Mouse (Mus musculus) C2C12 (cell line): ENCODE results near the gene Abca12. TPM values are rescaled to one million over a fixed set of nuclear protein-coding genes. Genes with fewer than 3 reads are reported as not detected.
A peak's percentile ranks its signal among the peaks of the same experiment; 100 is the strongest.

Source experiments
- H3K27me3 ChIP-seq: one replicate; pipeline ENCODE4 v1.6.1; 2011; ENCODE audit not compliant: control insufficient read depth, insufficient read depth, insufficient read length
- H3K36me3 ChIP-seq: one replicate; pipeline ENCODE4 v1.6.1; 2011; ENCODE audit not compliant: control insufficient read depth, insufficient read depth
- H3K4me3 ChIP-seq: one replicate; pipeline ENCODE4 v1.5.1; 2011; ENCODE audit warnings: mild to moderate bottlenecking, control low read depth; ENCODE audit not compliant: poor library complexity, insufficient read depth, severe bottlenecking
- H3K79me2 ChIP-seq: one replicate; pipeline ENCODE4 v1.6.1; 2011; ENCODE audit not compliant: control insufficient read depth, insufficient read depth
- H3K79me3 ChIP-seq: one replicate; pipeline ENCODE4 v1.6.1; 2011; ENCODE audit warnings: low read depth, control low read depth
- H3ac ChIP-seq: one replicate; pipeline ENCODE3; 2011; ENCODE audit warnings: low read depth; ENCODE audit not compliant: control insufficient read depth, insufficient read length
- CEBPB ChIP-seq: IDR thresholded peaks from one replicate; pipeline ENCODE4 v1.6.1; 2011; ENCODE audit warnings: low read depth, mild to moderate bottlenecking, control low read depth, moderate library complexity
- CTCF ChIP-seq: IDR thresholded peaks from one replicate; pipeline ENCODE4 v1.5.1; 2011; ENCODE audit not compliant: control insufficient read depth, insufficient read depth, insufficient read length
- FOSL1 ChIP-seq: IDR thresholded peaks from one replicate; pipeline ENCODE4 v1.8.0; 2011; ENCODE audit warnings: mild to moderate bottlenecking, low read length; ENCODE audit not compliant: poor library complexity, insufficient read depth, severe bottlenecking
- MAX ChIP-seq: IDR thresholded peaks from one replicate; pipeline ENCODE4 v1.6.1; 2011; ENCODE audit warnings: mild to moderate bottlenecking, control low read depth
- MYOD1 ChIP-seq: IDR thresholded peaks from one replicate; pipeline ENCODE4 v1.6.1; 2011; ENCODE audit warnings: low read depth; ENCODE audit not compliant: control insufficient read depth, insufficient read length
- MYOG ChIP-seq: IDR thresholded peaks from one replicate; pipeline ENCODE4 v1.6.1; 2011; ENCODE audit not compliant: control insufficient read depth, insufficient read length; ENCODE audit errors: extremely low read depth
- USF1 ChIP-seq: IDR thresholded peaks from one replicate; pipeline ENCODE4 v1.6.1; 2011; ENCODE audit warnings: low read depth, mild to moderate bottlenecking, control low read depth, moderate library complexity
- long read RNA-seq, 2 experiments: library from polyadenylated mRNA; unstranded; transcript quantifications; one replicate each; pipeline ENCODE4 v2.0.0; 2019 to 2020
- polyA plus RNA-seq: library from polyadenylated mRNA; unstranded; fragments of >200 nt; fragmentation: generic; extraction: Trizol; gene quantifications from one replicate; pipeline ENCODE4 v1.2.1, GENCODE M21; 2012; ENCODE audit warnings: missing spikeins

Gene Abca12
- not detected for polyA plus RNA-seq
- long read RNA-seq, experiment 1 = 0 reads
- long read RNA-seq, experiment 2 = 0 reads

DNA sequence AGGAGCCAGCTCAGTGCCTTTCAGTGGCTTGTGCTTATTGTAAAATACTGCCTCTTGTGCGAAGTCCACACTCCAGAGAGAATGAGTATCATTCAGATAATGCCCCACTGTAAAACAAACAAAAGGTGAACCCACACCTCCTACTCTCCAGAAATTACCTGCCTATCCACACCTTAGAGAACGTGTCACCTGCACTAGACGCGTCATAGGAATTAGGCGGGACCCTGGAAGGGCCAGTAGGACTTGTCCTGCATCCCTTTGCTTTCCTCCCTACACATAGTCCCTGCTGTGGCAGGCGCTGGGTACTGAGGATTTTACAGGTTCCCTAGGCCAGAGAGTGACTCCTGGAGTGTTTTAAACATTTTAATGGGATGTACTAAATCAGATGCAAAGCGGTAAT is at the start of gene Abca12:
Abca12 (minus strand) TSS at position 101 of the 400 bp plus-strand sequence.
- no peak for TF ChIP-seq CTCF
- Histone ChIP-seq H3K79me2 (no peaks in the 10 kb centered on the region), H3ac (no peak within 1 kb of the TSS), H3K36me3 (no peaks in the 10 kb centered on the region), H3K4me3 (no peak within 1 kb of the TSS), H3K27me3 (no peaks in the 10 kb centered on the region), H3K79me3 (no peaks in the 10 kb centered on the region)

DNA sequence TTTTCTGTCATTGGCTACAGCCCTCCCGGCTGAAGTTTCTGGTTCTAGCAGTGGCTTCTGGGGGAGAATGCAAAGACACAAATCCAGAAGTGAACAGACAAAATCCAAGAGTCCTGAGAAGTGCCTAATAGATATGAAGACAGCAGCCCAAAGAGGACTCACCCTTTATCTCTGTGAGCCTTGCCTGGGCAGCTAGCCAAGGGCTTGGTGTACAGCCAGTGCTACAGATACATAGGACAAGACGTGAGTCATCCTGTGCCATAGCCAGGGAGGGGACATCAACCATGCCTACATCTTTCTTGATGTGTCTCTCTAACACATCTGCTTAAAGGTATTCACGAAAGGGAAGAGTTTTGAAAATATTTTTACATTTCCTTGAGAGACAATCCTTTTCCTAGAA is 43.3 kb upstream of the Abca12 start:
- Histone ChIP-seq H3K36me3 (no peaks in the 10 kb centered on the region), H3K4me3 (no peak overlapping the region), H3ac (no peak overlapping the region), H3K27me3 (no peaks in the 10 kb centered on the region), H3K79me2 (no peaks in the 10 kb centered on the region), H3K79me3 (no peaks in the 10 kb centered on the region)
- no peak for TF ChIP-seq MYOG
- peak; percentile 14 for TF ChIP-seq FOSL1

DNA sequence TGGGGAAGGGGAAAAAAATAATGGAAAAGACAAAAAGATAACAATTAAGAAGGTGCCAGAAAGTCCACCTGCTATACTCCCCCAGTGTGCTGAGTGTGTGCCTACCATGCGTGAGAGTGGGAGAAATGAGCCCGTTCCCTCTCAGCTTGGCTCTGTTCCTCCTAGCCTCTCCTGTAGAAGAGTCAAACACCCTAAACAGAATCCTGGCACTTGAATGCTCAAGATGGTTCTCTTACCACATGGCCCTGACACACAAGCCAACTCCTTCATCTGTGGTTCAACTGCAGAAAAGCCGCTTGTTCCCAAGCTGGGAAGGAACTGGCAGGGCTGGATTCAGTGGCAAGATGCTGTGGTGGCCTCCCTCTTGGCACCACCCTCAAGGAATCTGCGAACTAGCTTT is 32.7 kb upstream of the Abca12 start:
- Histone ChIP-seq H3ac (no peak overlapping the region), H3K79me3 (no peaks in the 10 kb centered on the region), H3K36me3 (no peaks in the 10 kb centered on the region), H3K4me3 (no peak overlapping the region), H3K27me3 (no peaks in the 10 kb centered on the region), H3K79me2 (no peaks in the 10 kb centered on the region)
- TF ChIP-seq USF1 (no peak), MYOG (no peak), MYOD1 (no peak), MAX (no peak), CTCF (no peak), CEBPB (no peak), FOSL1 (no peak)

DNA sequence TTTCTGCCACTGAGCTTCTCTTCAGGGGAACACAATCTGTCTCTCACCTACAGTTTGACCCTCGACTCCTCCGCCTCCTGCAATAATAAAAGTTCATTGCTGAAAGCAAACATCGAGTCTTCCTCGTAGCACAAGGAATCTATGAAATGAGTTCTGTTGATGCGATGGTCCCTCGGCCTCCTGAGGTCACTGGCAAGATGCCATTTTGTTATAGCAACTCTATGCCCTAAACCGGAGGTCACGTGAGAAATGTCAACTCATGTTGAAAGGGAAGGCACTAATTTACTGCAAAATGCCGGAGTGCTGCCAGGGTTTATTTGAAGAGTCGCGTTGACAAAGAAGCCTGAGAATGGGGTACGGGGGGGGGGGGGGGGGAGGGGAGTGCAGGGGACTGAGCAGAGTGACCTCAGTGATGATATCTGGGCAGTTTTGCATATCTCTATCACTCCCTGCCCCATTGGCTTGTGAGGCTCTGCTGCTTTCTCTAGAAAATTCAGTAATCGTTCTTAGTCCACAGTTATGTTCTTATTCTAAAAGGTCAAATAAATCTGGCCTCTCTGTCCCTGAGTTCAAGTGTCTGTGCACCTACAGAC is 7.1 kb upstream of the Abca12 start:
- H3K79me2 ChIP-seq = no peaks in the 10 kb centered on the region
- H3ac ChIP-seq = no peak overlapping the region
- no peak for TF ChIP-seq USF1
- no peak overlapping the region for H3K4me3 ChIP-seq
- no peaks in the 10 kb centered on the region for H3K36me3 ChIP-seq
- no peaks in the 10 kb centered on the region for H3K79me3 ChIP-seq
- H3K27me3 ChIP-seq = no peaks in the 10 kb centered on the region

DNA sequence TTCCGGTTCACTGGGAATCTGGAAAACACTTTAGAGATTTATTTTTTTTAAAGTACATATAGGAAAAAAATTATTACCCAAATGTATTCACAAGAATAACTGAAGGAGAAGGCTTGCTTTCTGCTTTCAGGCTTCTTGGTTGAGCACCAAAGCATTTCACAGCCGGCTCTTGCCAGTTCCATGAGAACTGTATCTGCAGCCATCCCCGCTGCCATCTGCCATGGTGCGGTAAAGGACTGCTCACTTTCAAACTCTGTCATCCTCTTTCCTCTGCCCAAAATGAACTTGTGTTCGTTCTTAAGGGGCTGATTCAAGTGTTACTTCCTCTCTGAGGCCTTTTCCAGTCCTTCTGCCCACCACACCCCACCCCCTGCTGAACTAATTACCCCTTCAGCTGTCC is 3.8 kb upstream of the Abca12 start:
- H3K36me3 ChIP-seq = no peaks in the 10 kb centered on the region
- no peak overlapping the region for H3K4me3 ChIP-seq
- H3K27me3 ChIP-seq = no peaks in the 10 kb centered on the region
- TF ChIP-seq FOSL1 (no peak), USF1 (no peak), MYOD1 (no peak), CEBPB (no peak), CTCF (no peak), MYOG (no peak), MAX (no peak)
- no peaks in the 10 kb centered on the region for H3K79me3 ChIP-seq
- no peaks in the 10 kb centered on the region for H3K79me2 ChIP-seq
- H3ac ChIP-seq = no peak overlapping the region

DNA sequence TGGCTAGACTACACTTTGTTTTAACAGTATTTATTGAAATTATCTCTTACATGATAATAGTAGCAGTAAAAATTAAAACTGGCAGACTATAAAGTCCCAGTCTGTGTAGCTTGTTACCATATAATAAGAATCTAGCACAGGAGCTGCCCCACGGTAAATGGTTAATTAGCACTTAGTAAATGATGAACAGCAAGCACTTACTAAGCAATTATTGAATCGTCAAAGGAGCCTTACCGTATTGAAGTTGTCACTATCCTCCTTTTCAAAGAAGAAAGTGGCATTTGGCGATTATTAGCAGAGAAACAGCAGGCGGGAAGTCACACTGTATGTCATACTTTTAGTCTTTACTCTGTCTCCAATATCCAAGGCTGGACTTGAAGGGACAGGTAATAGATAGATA is 3.2 kb upstream of the Abca12 start:
- no peak overlapping the region for H3ac ChIP-seq
- H3K79me3 ChIP-seq = no peaks in the 10 kb centered on the region
- TF ChIP-seq FOSL1 = no peak
- no peak for TF ChIP-seq MAX
- TF ChIP-seq CTCF = no peak
- TF ChIP-seq MYOG = no peak
- no peak for TF ChIP-seq CEBPB
- no peak for TF ChIP-seq MYOD1
- no peak for TF ChIP-seq USF1
- no peaks in the 10 kb centered on the region for H3K36me3 ChIP-seq
- H3K79me2 ChIP-seq = no peaks in the 10 kb centered on the region
- no peak overlapping the region for H3K4me3 ChIP-seq
- no peaks in the 10 kb centered on the region for H3K27me3 ChIP-seq
